Mouse (Mus musculus) kidney, adult 8-10 months (tissue): Measurements from ENCODE around the gene Nr2f2.
A peak's percentile ranks its signal among the peaks of the same experiment; 100 is the strongest.

Experiments used
- DNase-seq, 2 experiments: peaks; one replicate each; pipeline ENCODE4 v3.0.0; 2022

Nr2f2 gene

DNA sequence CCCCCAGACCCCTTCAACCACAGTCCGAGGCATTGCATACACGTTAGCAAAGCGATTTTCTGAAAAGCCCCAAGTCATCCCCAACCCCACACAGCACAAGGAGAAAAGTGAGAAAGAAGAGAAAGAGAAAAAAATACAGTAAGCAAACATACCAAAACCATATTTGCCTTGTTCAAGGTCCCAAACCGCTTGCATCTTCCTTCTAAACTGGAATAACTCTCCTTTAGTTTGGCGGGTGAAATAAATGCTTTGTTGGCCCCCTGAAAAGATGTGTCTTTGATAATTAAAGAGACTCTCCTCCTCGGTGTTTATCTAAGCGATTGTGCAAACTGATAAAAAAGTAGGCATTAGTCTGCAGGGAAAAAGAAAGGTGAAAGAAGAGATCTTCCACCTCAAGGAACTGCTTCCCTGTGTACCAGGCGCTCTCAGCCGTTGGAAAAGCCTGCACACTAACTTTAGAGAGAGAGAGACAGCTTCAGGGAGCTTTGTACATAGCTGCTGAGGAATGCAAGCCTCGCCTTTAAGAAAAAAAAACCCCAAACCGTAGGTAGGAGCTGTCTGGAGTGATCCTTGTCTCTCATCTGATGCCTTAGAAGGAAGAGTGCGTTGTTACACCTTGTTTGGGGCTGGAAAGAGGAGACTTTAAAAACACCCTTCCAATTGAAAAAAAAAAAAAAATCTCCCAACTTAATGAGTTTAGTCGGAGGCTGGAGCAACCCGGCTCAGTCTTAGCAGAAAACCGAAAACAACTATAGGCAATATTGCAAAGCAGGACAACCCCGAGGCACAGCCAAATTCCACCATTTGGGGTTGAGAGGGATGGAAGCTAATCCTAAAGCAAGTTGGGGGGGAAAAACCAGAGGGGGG lies at the start of gene Nr2f2:
Gene Nr2f2 (minus strand): TSS at position 795 of the 867 bp plus-strand sequence.
- peak; percentile 64 to 72 for DNase-seq

DNA sequence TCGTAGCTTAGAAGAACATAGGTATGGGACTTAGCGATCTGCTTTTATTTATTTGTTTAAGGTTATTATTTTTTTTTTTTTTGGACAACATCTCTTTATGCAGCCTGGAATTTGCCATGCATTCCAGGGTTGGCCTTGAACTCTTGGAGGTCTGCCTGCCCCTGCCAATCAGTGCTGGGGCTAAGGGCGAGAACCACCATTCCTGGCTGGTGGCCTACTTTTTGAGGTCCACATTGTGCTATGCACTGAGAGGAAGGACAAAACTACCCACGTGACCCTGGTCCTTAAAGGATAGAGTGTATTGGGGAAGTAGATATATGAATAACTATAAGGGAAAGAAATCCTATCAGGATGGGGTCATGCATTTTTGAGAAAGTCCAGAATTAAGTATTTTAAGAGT lies 47.9 kb upstream of the Nr2f2 start:
- no peak for DNase-seq

DNA sequence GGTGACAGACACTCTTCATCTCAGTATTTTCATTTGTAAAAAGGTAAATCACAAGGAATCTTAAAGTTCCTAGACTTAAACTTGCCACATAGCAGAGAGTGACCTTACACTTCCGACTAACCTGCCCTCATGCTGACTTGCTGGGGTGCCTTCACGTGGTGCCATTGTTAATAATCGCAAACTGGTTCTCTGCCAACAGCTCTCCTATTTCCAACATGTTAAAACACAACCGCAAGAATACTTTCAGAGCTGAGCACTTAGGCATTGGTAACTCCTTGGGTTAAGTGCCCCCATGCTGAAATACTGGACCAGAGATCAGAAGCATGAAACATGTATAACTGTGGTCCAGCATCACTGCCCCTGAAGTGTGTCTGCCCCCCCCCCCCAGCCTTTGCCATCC lies 47.1 kb upstream of the Nr2f2 start:
- no peak for DNase-seq

DNA sequence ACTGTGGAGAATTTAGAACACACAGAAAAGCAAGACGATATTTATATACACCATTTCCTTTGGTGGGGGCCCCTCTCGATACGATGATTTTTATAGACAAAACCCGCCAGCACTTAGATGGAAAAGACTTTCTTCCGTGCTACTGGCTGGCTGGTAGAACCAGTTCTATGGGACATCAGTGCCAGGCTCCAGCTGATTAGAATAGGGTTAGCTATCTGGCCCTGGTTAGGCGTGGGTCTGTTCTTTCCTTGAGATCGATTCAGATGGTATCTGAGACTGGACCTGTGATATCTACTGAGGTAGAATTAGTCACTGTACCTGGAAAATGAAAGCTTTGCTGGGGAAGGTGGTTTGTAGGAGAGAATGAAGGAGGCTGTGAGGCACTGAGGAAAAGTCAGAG lies 46.4 kb upstream of the Nr2f2 start:
- DNase-seq, result no peak

GRCm38 (mm10) chr7:70410350-70410749 lies 43.8 kb upstream of the Nr2f2 start:
- DNase-seq, result no peak

DNA sequence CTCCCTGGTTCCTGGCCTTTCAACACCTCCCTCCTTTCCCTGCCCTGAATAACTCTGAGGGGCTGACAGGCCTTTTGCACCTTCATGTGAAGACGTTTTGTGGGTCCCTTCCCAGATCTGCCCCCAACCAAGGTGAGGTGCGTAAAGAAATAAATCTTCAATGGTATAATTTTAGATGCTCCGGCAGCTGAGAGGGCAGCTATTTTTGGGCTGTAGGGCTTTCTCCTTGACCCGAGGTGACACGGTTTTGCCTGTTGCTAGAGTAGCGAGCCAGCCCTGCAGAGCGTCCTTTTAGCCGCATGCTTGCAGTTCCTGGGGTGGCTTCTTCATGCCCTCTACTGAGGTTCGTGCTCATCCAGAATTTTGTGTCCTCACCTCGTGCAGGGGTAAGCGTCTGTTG lies 43.4 kb upstream of the Nr2f2 start:
- DNase-seq, result no peak

- no peak for DNase-seq
These were observed 42.3 kb upstream of the Nr2f2 start for GRCm38 (mm10) chr7:70408814-70409213.

GRCm38 (mm10) chr7:70407123-70407522 lies 40.6 kb upstream of the Nr2f2 start:
- peak; percentile 75 to 86 for DNase-seq

DNA sequence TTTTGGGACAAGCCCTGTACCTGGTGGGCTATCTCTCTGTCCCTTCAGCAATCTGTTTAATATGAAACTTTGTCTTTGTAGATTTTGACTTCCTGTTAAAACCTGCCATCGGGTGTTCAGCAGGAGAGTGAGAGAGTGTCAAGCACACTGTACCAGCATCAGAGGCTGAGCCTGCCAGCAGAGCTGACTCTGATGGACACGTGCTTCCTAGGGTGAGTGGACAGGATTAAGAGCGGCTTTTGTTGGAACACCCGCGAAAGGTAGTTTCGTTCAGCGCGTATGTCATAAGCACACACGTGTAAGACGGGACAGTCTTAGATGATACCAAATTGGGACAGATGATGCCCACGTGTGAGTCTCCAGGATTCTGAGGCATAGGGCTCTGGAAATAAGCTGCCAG lies 40.0 kb upstream of the Nr2f2 start:
- peak; percentile 30 to 37 for DNase-seq

- no peak for DNase-seq
These were observed 38.9 kb upstream of the Nr2f2 start for GRCm38 (mm10) chr7:70405466-70405865.

GRCm38 (mm10) chr7:70382828-70383227 lies 16.3 kb upstream of the Nr2f2 start:
- DNase-seq, result no peak

GRCm38 (mm10) chr7:70381409-70382244 lies 15.1 kb upstream of the Nr2f2 start:
- no peak for DNase-seq

GRCm38 (mm10) chr7:70380943-70381342 lies 14.4 kb upstream of the Nr2f2 start:
- DNase-seq, result no peak

- DNase-seq, result no peak
These were observed 13.7 kb upstream of the Nr2f2 start for GRCm38 (mm10) chr7:70380246-70380645.

- no peak for DNase-seq
These were observed 4.2 kb upstream of the Nr2f2 start for GRCm38 (mm10) chr7:70370552-70371262.

DNA sequence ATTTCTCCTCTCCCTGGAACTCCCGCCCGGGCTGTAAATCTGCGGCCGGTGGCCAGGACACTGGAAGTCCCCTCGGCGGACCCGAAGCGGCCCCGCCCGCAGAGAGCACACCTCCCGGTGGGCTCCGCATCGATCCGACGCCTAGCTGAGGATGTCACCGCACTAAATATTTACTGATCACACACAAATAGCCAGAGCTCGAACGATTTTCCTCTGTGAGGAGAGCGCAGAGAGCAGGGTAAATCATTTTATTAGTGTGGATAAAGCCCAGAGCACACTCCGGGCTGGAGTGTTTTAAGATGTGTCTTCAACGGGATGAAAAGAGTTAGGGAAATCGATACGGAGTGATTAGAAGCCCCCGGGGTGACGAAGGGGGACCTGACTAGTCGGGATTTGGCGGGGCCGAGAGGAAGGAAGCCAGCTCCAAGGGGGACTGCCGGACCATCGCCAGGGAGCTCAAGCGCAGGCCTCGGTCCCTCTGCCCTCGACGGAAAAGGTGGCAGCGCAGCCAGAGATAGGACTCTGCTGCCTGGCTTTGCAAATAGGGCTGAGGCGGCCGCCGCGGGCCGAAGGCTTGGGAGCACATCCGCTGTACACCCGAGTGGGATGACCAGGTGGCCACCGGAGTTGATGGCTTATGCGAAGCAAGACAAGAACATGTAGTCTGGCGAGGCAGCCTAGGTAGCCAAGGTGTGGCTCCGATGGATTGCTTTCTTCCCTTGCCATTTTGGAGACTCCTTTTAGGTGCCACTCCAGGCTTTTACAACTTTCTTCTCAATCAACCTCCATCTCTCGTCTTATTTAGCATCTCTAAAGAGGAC lies 3.4 kb upstream of the Nr2f2 start:
- DNase-seq, result peak; percentile 14 to 44

- peak; percentile 18 to 39 for DNase-seq
These were observed 2.7 kb upstream of the Nr2f2 start for GRCm38 (mm10) chr7:70369061-70369730.

DNA sequence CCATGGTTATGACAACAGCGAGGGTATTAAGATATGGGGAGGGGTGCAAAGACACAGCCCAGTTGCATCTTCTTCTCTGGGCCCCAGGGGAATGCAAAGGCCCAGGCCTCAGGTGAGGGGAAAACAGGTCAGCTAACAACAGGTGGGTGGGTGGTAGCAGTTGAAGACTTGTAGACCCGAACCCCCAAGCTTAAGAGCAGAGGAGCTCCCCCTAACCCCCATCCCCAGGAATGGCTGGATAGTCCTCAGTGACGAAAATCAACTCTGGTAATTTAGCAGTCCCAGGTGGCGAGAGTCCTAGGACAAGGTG lies 2.2 kb upstream of the Nr2f2 start:
- DNase-seq, result no peak

- DNase-seq, result no peak
These were observed 1.7 kb upstream of the Nr2f2 start for GRCm38 (mm10) chr7:70368268-70368655.

DNA sequence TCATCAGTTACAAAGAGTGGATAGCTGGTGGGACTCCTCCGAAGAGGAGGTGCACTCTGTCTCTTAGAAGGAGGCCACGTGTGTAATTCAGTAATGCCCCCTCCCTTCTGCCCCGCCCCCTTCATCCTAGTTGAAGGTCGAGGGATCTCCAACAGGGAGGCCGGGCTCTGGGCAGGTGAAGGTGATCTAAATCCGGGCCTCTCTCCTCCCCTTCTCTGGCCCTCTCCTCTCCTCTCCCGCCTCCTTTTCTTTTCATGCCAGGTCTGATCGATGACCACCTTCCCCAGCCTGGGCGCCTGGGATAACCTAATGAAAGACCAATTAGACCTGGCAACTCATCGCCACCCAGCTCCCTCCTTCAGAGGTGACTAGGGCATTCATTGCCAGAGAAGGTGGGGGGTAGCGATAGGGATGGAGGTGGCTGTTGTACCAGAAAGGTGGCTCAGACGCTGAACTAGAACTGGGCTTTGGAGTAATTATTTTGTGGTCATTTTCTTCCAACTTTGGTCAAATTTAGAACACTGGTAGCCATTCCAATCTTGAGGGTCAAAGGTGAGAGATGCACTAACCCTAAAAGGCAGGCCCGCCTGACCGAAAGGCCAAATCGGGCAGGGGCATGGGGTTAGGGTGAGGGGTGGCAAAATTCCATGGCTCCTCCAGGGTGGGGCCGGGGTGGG lies 1.2 kb upstream of the Nr2f2 start:
- peak; percentile 78 to 79 for DNase-seq

DNA sequence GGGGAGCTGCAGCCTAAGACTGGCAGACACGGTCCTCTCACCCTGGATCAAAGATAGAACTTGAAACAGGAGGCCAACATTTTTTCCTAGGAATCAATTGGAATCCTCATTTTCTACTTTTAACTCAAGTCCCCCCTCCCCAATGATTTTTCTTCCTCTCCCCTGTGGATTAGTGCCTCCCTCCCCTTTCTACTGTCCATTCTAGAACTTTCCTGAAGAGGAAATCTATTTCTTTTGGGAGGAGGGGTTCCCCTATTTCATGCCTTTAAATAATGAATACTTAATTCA lies 217 bp upstream of the Nr2f2 start:
- no peak for DNase-seq

- peak; percentile 64 to 70 for DNase-seq
These were observed 1.1 kb downstream of the Nr2f2 start for GRCm38 (mm10) chr7:70365401-70365811.
